Mouse (Mus musculus) limb, embryonic 10.5 days (tissue): ENCODE data around the gene 1600002K03Rik. TPM values are rescaled to one million over a fixed set of nuclear protein-coding genes. Genes with fewer than 3 reads are reported as not detected.

Experiments used
- DNase-seq: peaks from one replicate; pipeline ENCODE4 v3.0.0-alpha.2; 2017; ENCODE audit warnings: low spot score
- H3K27ac ChIP-seq: fragments of 300-500 bp; sonication (generic); 2 replicates; pipeline ENCODE4 v1.5.1; 2016; ENCODE audit warnings: mild to moderate bottlenecking
- H3K27me3 ChIP-seq: fragments of 300-500 bp; sonication (generic); 2 replicates; pipeline ENCODE4 v1.6.1; 2016; ENCODE audit warnings: low read depth, mild to moderate bottlenecking; ENCODE audit not compliant: poor library complexity, severe bottlenecking
- H3K36me3 ChIP-seq: fragments of 300-500 bp; sonication (generic); 2 replicates; pipeline ENCODE4 v1.6.1; 2016; ENCODE audit warnings: mild to moderate bottlenecking, moderate library complexity
- H3K4me1 ChIP-seq: fragments of 300-500 bp; sonication (generic); 2 replicates; pipeline ENCODE4 v1.6.1; 2016
- H3K4me3 ChIP-seq: fragments of 300-500 bp; sonication (generic); 2 replicates; pipeline ENCODE4 v1.5.1; 2016; ENCODE audit warnings: mild to moderate bottlenecking, moderate library complexity
- H3K9me3 ChIP-seq: fragments of 300-500 bp; sonication (generic); replicated peaks from 2 replicates; pipeline ENCODE4 v1.6.1; 2016; ENCODE audit warnings: mild to moderate bottlenecking
- WGBS: fragments of 180-500 bp; shearing (Covaris S2); methylation state at CpG from one replicate; pipeline ENCODE4 v1.1.7; 2016; 5-methylcytosine and 5-hydroxymethylcytosine counted together
- polyA plus RNA-seq: library from polyadenylated mRNA; unstranded; fragments of >200 nt; fragmentation: Nextera tagmentation; extraction: Ambion mirVana; gene quantifications from 2 replicates; pipeline ENCODE4 v1.2.1, GENCODE M21; 2016

1600002K03Rik gene
- polyA plus RNA-seq, 1 experiment from 2014 or later, result 8.7 TPM

DNA sequence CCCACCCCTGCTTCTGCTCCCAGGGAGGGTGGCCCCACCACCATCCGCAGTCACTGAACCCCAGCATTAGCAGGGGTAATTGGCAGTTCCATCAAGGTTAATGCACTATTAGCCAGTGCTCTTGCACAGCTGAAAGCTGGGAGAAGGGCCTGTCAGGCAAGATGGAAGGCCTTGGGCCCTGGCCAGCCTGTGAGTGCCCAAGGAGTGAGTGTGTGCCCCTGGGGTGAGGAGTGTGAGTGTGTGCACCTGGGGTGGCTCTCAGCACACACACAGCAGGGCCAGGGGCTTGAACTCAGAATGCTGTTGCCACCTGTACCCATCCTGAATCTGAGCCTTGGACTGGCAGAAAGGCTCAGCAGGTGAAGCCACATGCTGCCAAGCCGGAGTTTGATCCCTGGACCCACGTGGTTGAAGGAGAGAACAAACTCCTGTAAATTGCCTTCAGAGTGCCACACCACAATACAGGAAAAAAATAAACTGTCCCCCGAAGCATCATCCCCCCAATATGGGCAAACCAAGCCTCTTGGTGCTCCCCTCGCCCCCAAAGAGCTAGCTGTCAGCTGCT lies 3.6 kb downstream of the 1600002K03Rik start:
- Histone ChIP-seq H3K36me3 (peaks cover 18% of the 10 kb centered on the region), H3K27me3 (no peaks in the 10 kb centered on the region), H3K27ac (peak overlapping the region; percentile 31; the same call in 1 of the 2 replicates), H3K9me3 (no peaks in the 10 kb centered on the region), H3K4me3 (no peak overlapping the region), H3K4me1 (peaks cover 57% of the 10 kb centered on the region)
- DNase-seq, result no peak
- WGBS, result 86% methylated on average over 5 of the region's 5 CpGs

DNA sequence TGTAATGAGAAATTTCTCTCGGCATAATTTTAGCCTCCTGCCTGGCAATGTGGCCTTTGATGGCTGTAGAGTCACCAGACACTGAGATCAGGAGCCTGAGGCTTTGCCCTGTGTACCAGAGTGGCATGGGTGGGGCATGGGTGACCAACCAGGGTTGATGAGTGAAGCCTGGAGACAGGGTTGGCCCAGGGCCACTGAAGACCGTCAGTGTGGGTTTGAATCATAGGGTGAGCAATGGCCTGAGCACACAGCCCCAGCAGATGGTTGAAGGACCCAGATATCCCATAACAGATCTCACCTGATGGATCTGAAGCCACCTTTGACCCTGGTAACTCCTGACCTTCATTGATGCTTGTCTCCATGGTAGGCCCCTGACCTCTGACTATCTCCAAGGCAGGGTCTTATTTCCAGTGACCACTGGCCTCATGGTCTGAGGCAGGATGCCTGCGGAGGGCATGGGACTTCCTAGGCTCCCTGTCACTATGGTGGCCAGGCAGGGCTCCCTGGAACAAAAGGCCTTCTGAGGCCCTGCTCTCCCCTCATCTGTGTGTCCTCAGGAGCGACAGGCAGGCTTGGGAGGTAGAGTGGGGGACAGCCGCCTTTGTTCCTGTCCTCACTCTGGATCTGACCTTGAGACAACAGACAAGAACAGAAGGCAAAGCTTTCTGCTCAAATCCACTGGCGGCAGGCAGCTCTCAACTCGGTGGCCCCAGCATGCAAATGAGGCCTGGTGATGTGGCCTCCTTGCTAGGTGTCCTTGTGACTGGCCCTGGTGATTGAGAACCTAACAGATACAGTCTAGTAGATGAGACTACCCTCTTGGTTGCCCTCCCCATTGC lies 4.9 kb downstream of the 1600002K03Rik start:
- H3K4me3 ChIP-seq, result no peak overlapping the region
- H3K36me3 ChIP-seq, result peaks cover 18% of the 10 kb centered on the region
- DNase-seq, result no peak
- H3K27me3 ChIP-seq, result no peaks in the 10 kb centered on the region
- no peaks in the 10 kb centered on the region for H3K9me3 ChIP-seq
- H3K27ac ChIP-seq, result no peak overlapping the region
- peaks cover 54% of the 10 kb centered on the region for H3K4me1 ChIP-seq
- 76% methylated on average over 7 of the region's 7 CpGs for WGBS

DNA sequence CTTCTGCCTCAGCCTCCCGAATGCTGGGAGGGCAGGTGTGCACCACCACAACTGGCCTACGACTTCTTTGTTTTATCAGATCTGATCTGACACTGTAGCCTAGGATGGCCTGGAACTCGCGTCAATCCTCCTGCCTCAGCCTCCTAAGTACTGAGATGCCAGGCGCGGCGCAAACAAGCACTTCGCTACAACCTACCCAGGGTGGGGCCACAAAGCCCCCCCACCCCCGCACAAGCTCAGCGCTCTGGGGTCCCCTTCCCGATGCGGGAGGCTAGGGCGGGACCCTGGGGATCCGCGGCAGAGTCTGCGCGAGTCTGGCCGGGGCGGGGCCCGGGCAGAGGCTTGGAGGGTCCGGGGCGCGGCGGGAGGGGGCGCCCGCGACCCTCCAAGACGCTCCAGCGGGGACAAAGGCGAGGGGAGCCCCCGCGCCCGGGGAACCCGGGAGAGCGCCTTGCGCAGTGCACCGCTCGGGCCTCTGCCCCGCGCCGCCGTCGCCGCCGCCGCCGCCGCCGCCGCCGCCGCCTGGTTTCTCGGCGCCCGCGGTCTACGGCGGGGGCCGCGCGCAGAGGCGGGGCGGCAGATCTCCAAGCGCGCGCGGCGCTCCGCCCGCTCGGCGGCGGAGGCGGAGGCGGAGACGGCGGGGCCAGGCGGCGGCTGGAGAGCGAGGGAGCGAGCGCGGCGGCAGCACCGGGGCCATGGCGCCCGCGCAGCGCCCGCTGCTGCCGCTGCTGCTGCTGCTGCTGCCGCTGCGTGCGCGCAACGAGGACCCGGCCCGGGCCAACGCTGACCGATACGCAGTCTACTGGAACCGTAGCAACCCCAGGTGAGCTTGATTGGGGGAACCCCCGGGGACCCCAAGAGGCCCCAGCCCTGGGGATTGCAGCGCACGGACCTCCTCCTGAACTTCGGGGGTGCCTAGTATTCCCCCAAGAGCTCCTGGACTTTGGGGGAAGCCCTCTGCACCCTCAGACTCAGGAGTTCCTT lies 6.6 kb downstream of the 1600002K03Rik start, which contains the start of gene Efna2:
Efna2 (plus strand) TSS at position 415 of the 984 bp plus-strand sequence.
- peak within 1 kb of the TSS; percentile 92 for H3K4me3 ChIP-seq
- H3K27me3 ChIP-seq, result no peaks in the 10 kb centered on the region
- 6% methylated on average over 106 of the region's 106 CpGs for WGBS
- H3K9me3 ChIP-seq, result no peaks in the 10 kb centered on the region
- H3K36me3 ChIP-seq, result peaks cover 34% of the 10 kb centered on the region
- H3K27ac ChIP-seq, result peak within 1 kb of the TSS; percentile 98
- H3K4me1 ChIP-seq, result peaks cover 44% of the 10 kb centered on the region
- peak; percentile 82 for DNase-seq

DNA sequence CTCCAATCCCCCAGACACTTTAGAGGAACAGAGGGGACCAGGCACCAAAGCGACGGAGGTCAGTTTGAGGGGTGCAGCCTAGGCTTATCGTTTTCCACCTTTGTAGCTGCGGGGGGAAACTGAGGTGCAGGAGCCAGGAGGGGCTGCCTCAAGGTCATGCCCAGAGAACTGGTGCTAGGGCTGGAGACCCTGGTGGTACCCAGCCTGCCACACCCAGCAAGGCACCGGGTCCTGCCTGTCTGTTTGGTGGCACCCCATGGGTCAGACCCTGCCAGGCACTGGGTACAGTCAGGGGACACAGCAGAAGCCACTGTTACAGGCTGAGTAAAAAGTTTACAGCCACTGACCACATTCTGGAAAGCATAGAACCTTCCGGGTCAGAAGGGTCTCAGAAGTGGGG lies 7.5 kb downstream of the 1600002K03Rik start:
- H3K27ac ChIP-seq, result peak overlapping the region; percentile 98
- peaks cover 38% of the 10 kb centered on the region for H3K36me3 ChIP-seq
- DNase-seq, result no peak
- WGBS, result 48% methylated on average over 6 of the region's 6 CpGs
- peak overlapping the region; percentile 92 for H3K4me3 ChIP-seq
- no peaks in the 10 kb centered on the region for H3K9me3 ChIP-seq
- H3K4me1 ChIP-seq, result peaks cover 38% of the 10 kb centered on the region
- H3K27me3 ChIP-seq, result 0 out of 2 replicates have a peak, but pooled peaks cover 2% of the 10 kb centered on the region

DNA sequence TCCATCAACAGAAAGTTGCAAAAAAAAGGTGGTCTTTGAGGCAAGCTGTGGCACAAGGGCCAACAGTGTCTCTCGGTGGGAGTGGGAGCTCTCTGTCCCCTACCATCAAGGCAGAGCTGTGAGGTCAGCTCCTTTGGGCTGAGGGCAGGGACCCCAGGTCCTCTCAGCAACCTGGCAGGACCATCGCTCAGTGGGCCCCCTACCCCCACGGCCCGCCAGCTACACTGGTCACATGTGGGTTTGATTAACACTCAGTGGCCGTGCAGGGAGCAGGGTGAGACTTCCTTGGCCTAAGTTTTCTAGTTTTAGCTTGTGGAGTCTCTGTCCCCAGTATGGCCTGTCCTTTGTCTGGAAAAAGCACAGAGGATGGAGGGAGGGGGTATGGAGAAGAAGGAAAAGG lies 8.1 kb downstream of the 1600002K03Rik start:
- H3K36me3 ChIP-seq, result peaks cover 41% of the 10 kb centered on the region
- H3K4me3 ChIP-seq, result peak overlapping the region; percentile 92
- peak; percentile 66 for DNase-seq
- peak overlapping the region; percentile 98 for H3K27ac ChIP-seq
- peaks cover 7% of the 10 kb centered on the region for H3K27me3 ChIP-seq
- no peaks in the 10 kb centered on the region for H3K9me3 ChIP-seq
- WGBS, result 11% methylated on average over 5 of the region's 5 CpGs
- peaks cover 33% of the 10 kb centered on the region for H3K4me1 ChIP-seq

DNA sequence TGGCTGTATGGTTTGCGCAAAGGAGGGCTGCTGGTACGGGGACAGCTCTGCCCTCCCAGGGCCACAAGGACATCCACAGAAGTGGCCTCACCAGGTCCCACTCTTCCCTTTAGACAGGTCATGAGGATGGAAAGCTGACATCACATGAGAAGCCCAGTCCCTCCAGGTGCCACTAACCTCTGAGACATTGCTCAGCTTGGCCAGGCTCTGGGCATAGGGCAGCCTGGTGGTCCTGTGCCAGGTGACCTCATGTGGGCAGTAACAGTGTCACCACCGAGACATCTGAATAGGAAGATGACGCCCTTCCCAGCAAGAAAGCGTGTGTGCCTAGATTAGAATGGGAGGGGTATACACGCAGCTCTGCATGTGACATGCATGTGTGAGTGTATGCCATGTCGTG lies 9.8 kb downstream of the 1600002K03Rik start:
- Histone ChIP-seq H3K9me3 (no peaks in the 10 kb centered on the region), H3K4me1 (peaks cover 30% of the 10 kb centered on the region), H3K27me3 (peaks cover 24% of the 10 kb centered on the region), H3K27ac (no peak overlapping the region), H3K4me3 (no peak overlapping the region), H3K36me3 (peaks cover 56% of the 10 kb centered on the region)
- DNase-seq, result no peak
- 94% methylated on average over 7 of the region's 7 CpGs for WGBS

DNA sequence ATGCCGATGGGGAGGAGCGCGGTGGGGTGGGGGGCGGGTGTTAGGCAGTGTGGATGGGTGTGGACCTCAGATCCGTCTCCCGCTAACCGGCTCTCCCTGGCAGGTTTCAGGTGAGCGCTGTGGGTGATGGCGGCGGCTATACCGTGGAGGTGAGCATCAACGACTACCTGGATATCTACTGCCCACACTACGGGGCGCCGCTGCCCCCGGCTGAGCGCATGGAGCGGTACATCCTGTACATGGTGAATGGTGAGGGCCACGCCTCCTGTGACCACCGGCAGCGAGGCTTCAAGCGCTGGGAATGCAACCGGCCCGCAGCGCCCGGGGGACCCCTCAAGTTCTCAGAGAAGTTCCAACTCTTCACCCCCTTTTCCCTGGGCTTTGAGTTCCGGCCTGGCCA lies 13.9 kb downstream of the 1600002K03Rik start:
- Histone ChIP-seq H3K27ac (no peak overlapping the region), H3K36me3 (peaks cover 72% of the 10 kb centered on the region), H3K4me1 (peaks cover 29% of the 10 kb centered on the region), H3K9me3 (no peaks in the 10 kb centered on the region), H3K4me3 (no peak overlapping the region), H3K27me3 (peaks cover 65% of the 10 kb centered on the region)
- WGBS, result 35% methylated on average over 27 of the region's 27 CpGs
- DNase-seq, result no peak

DNA sequence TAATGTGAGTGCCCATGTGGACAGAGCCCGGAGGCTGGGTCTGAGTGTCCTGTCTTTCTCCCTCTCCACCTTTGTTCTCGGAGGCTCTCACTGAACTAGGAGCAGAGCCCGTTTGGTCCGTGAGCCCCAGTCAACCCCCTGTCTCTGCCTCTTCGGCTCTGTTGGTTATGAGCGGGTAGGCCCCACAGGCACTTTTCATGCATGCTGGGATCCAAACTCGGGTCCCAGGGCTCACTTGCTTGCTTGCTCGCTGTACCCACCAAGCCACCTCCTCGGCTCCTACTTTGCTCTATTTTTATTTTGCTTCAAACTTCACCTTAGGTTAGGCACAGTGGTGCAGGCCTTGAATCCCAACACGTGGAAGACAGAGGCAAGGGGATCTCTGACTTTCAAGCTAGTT lies 15.0 kb downstream of the 1600002K03Rik start:
- WGBS, result 91% methylated on average over 10 of the region's 10 CpGs
- no peak overlapping the region for H3K4me3 ChIP-seq
- no peak overlapping the region for H3K27ac ChIP-seq
- H3K36me3 ChIP-seq, result peaks cover 61% of the 10 kb centered on the region
- H3K9me3 ChIP-seq, result no peaks in the 10 kb centered on the region
- peaks cover 76% of the 10 kb centered on the region for H3K27me3 ChIP-seq
- H3K4me1 ChIP-seq, result peaks cover 31% of the 10 kb centered on the region
- no peak for DNase-seq

DNA sequence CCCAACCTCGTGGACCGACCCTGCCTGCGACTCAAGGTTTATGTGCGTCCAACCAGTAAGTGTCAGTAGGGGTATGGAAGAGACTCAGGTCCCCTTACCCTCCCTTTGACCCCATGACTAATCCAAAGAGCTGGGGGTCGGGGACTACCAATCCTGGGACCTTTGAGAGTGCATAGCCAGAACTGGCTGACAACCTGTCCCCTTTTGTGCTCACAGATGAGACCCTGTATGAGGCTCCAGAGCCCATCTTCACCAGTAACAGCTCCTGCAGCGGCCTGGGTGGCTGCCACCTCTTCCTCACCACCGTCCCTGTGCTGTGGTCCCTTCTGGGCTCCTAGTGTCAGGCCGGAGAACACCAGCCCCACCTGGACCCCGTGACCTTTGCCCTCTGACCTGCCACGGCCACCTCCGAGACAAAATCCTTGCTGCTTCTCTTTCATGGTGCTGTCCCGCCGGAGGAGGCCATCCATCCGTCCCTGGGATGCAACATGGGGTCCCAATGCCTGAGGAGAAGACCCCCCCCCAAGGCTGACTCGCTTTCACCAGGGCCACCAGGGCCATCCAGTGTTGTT lies 15.8 kb downstream of the 1600002K03Rik start:
- Histone ChIP-seq H3K4me1 (peaks cover 34% of the 10 kb centered on the region), H3K9me3 (no peaks in the 10 kb centered on the region), H3K27me3 (peaks cover 84% of the 10 kb centered on the region), H3K36me3 (peaks cover 53% of the 10 kb centered on the region), H3K27ac (no peak overlapping the region), H3K4me3 (no peak overlapping the region)
- DNase-seq, result no peak
- whole genome bisulfite sequencing, result 77% methylated on average over 15 of the region's 15 CpGs

DNA sequence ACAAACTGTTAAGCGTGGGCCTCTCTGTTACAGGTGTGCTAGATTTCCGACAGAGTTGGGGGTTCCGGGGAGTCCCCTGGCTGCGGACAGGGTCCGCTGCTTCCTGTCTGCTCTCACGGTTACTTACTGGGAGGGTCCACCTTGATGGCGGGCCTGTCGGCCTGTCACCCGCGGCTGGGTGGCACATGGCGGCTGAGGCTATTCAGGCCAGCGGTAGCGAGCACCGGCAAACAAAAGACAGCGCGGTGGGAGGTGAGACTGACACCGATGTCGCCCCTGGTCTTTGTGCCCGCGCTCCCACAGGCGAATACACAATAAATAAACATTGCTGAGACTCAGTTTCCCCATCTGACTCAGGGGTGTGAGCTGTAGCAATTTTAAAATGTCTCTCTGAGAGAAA lies 17.3 kb downstream of the 1600002K03Rik start:
- Histone ChIP-seq H3K4me1 (peaks cover 37% of the 10 kb centered on the region), H3K27ac (peak overlapping the region; percentile 81), H3K36me3 (peaks cover 41% of the 10 kb centered on the region), H3K27me3 (peaks cover 91% of the 10 kb centered on the region), H3K4me3 (peak overlapping the region; percentile 54), H3K9me3 (no peaks in the 10 kb centered on the region)
- 3% methylated on average over 21 of the region's 21 CpGs for WGBS
- DNase-seq, result peak; percentile 57

DNA sequence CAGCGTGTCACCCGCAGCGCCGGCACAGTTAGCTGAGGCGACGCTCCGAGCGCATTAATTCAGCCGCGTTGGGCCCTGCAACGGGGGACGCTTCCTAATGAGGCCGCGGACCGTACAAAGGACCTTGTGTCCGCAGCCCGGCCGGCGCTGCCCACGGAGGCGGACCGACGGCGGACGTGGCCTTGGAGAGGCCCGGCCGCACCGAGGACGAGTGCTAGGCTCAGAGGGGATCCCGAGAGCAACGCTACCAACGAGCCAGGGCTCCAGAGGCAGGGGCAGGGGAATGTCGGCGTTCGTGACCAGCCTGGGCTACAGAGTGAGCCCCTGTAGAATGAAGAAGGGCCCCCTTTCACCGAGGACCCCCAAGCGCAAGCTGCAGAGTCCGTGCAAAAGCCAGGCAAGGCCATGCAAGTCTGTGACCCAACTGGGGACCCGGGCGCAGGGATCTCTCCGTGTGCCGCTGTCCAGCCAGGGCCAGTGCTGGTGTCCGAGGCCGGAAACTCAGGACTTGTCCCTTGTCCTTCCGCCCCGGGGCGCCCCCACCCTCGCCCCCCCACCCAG lies 17.8 kb downstream of the 1600002K03Rik start:
- no peaks in the 10 kb centered on the region for H3K9me3 ChIP-seq
- H3K27ac ChIP-seq, result peak overlapping the region; percentile 81
- under 1% methylated on average over 48 of the region's 48 CpGs for WGBS
- peaks cover 39% of the 10 kb centered on the region for H3K36me3 ChIP-seq
- H3K4me3 ChIP-seq, result peak overlapping the region; percentile 54
- peaks cover 87% of the 10 kb centered on the region for H3K27me3 ChIP-seq
- DNase-seq, result peak; percentile 78
- H3K4me1 ChIP-seq, result peaks cover 37% of the 10 kb centered on the region

DNA sequence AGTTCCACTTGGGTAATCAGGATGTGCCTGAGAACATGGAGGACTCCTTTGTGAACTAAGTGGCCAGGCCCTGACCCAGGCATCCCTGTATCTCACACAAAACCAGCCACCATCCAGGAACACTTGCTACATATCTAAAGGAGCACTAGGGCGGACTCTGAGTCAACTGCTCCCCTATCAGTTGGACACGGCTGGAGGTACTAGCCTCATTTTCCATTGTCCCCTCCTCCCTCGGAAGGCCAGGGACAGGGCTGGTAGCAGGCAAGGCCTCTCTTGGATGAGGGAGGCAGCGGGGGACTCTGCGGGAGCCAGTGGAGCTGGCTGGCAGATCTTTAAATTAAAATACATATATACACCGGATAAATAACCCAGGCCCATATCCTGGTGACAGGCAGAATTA lies 21.2 kb downstream of the 1600002K03Rik start:
- H3K4me1 ChIP-seq, result peaks cover 34% of the 10 kb centered on the region
- no peaks in the 10 kb centered on the region for H3K9me3 ChIP-seq
- H3K36me3 ChIP-seq, result peaks cover 5% of the 10 kb centered on the region
- WGBS, result 82% methylated on average over 6 of the region's 6 CpGs
- peaks cover 53% of the 10 kb centered on the region for H3K27me3 ChIP-seq
- H3K4me3 ChIP-seq, result no peak overlapping the region
- DNase-seq, result no peak
- no peak overlapping the region for H3K27ac ChIP-seq
